Mouse (Mus musculus) bone marrow macrophage, adult 2 months (primary cell): ENCODE results near the gene Per1.

ENCODE experiments used
- CTCF ChIP-seq: IDR thresholded peaks from 2 replicates; pipeline ENCODE4 v1.5.1; 2012; ENCODE audit warnings: low read depth, mild to moderate bottlenecking, low read length, moderate library complexity
- POLR2A ChIP-seq: IDR thresholded peaks from 2 replicates; pipeline ENCODE4 v1.6.1; 2012; ENCODE audit warnings: mild to moderate bottlenecking, low read depth, low read length, borderline replicate concordance

DNA sequence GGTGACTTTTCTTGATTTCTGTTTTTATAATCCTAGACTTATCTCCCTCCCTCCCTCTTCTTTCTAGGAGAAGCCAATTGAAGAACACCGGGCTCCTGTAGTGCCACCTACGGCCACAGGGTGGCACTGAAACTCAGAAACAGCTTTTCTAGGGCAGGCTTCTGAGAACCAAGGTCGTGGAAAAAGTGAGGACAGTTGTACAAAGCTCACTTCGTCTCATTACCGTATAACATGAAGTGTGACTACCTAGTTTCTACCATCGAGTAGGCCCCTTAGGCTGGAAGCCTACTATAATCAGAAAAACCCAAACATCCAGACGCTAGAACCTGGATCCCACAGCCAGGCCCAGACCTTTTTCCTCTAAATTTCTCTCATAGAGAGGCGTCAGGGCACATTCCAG lies 28.1 kb upstream of the Per1 start:
- TF ChIP-seq CTCF (peak; percentile 57; the same call in 1 of the 2 replicates), POLR2A (no peak)
